Mouse (Mus musculus): ENCODE results near the gene 4930562C15Rik.

DNA sequence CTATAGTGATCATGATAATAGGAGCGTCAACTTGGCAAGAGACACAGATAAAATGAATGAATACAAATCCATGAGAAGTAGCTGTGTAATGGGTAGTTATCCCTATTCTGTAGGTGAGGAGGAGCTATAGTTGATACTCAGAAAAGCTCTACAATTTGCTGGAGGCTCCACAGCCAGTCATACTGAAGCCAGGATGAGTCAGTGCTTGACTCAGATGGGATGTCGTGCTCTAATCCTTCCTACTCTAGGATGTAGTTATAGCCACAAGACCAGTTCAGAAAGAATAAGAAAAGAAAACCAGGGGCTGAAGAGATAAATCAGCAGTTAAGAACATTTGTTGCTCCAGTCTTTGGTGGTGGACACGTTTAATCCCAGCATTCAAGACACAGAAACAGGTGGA lies 2.4 kb downstream of the 4930562C15Rik start:
- TF ChIP-seq CTCF (IDR thresholded peaks at IDR 0.05; ENCODE audit: control insufficient read depth, insufficient read depth, insufficient read length) (no peak), USF1 (IDR thresholded peaks at IDR 0.05; ENCODE audit: low read depth) (no peak), MAX (IDR thresholded peaks at IDR 0.05) (no peak)

Measured in C2C12 (cell line).